ENCODE assay signal across 8 mouse cellular contexts in genomic region chr8:70625104-70625503, GRCm38 (mm10). TPM values are rescaled to one million over a fixed set of nuclear protein-coding genes. Genes with fewer than 3 reads are reported as not detected.
DNase-seq lines count a peak whose midpoint lies in the region; ATAC-seq and TF ChIP-seq lines count a peak whose summit lies in the region.

No protein-coding gene starts in this region.

- ATAC-seq in common myeloid progenitor, adult 5-6 weeks (replicated peaks; ENCODE audit: low read depth, poor library complexity, severe bottlenecking) = 0 out of 2 replicates have a peak, but pooled peaks have one; percentile 19

- H3K4me3 ChIP-seq in left cerebral cortex, adult 2 months = no peak overlapping the region

- peak; percentile 52 to 67 for DNase-seq in adrenal gland, adult 18-20 months (ENCODE audit: low spot score in 2 of 2)
- DNase-seq in adrenal gland, adult 8-10 months = no peak
- no peak for DNase-seq in left cerebral cortex, adult 2 months (ENCODE audit: extremely low spot score in 1 of 2, low spot score in 2 of 2)
- DNase-seq in left cerebral cortex, postnatal 14 days (ENCODE audit: low spot score in 2 of 2) = no peak
- DNase-seq in kidney, postnatal 14 days = peak; percentile 74
- peak; percentile 45 to 65 for DNase-seq in natural killer cell, adult 2 months (ENCODE audit: low spot score in 2 of 2)
- DNase-seq in Muller cell, postnatal 12 days (ENCODE audit: inconsistent ontology term) = no peak

- H3K27ac ChIP-seq in left cerebral cortex, adult 2 months = no peak overlapping the region

- intact Hi-C loops in left cerebral cortex, adult 2 months (cut with DNase I) = no loop called here
- intact Hi-C loops in left cerebral cortex, postnatal 14 days (cut with DNase I) = loop anchor here (5.0 kb wide), 1 partner anchor 47 kb away; the partner anchor contains the start of gene Lsm4

- peak; percentile 52 for TF ChIP-seq CTCF in left cerebral cortex, adult 2 months (IDR thresholded peaks at IDR 0.05)

RNA-seq across cellular contexts. Expression of gene Gdf15, which starts 7.2 kb away (rescaled TPM):
- 1 to 10 TPM; 2.2 to 6.4 TPM for total RNA-seq in adrenal gland, adult 18-20 months (2021)
- total RNA-seq in adrenal gland, adult 8-10 months (2022) = 1 to 10 TPM; 1.8 to 3.5 (median 3.0) TPM
- total RNA-seq in left cerebral cortex, adult 2 months (2021) = not detected
- not detected for total RNA-seq in left cerebral cortex, postnatal 14 days (2021)
- 0.29 TPM in 1 of 2 replicates, not detected in the other for total RNA-seq in common myeloid progenitor, adult 5-6 weeks (2017)

RNA-seq across cellular contexts. Expression of gene Lrrc25, which starts 9.1 kb away (rescaled TPM):
- 1 to 10 TPM; 1.4 to 3.0 TPM for total RNA-seq in adrenal gland, adult 18-20 months (2021)
- total RNA-seq in adrenal gland, adult 8-10 months (2022) = 1 to 10 TPM; 1.5 to 4.4 (median 3.2) TPM
- under 1 TPM; 0.70 to 0.96 TPM for total RNA-seq in left cerebral cortex, adult 2 months (2021)
- under 1 TPM; 0.90 to 0.97 TPM for total RNA-seq in left cerebral cortex, postnatal 14 days (2021)
- total RNA-seq in common myeloid progenitor, adult 5-6 weeks (2017) = 1.6 and 2.6 TPM in 2 replicates

RNA-seq across cellular contexts. Expression of gene Ssbp4, which starts 16.4 kb away (rescaled TPM):
- total RNA-seq in adrenal gland, adult 18-20 months (2021) = 10 to 100 TPM; 78.5 to 86.9 TPM
- total RNA-seq in adrenal gland, adult 8-10 months (2022) = 100 to 1,000 TPM in 2 of 4 experiments, 10 to 100 TPM in 2; 69.3 to 158 (median 120) TPM
- 100 to 1,000 TPM; 221 to 261 TPM for total RNA-seq in left cerebral cortex, adult 2 months (2021)
- total RNA-seq in left cerebral cortex, postnatal 14 days (2021) = 100 to 1,000 TPM; 270 to 302 TPM
- 43.8 and 58.4 TPM in 2 replicates for total RNA-seq in common myeloid progenitor, adult 5-6 weeks (2017)

RNA-seq across cellular contexts. Expression of gene Isyna1, which starts 30.9 kb away (rescaled TPM):
- total RNA-seq in adrenal gland, adult 18-20 months (2021) = 100 to 1,000 TPM; 115 to 165 TPM
- 100 to 1,000 TPM; 124 to 207 (median 158) TPM for total RNA-seq in adrenal gland, adult 8-10 months (2022)
- 10 to 100 TPM; 52.9 to 55.3 TPM for total RNA-seq in left cerebral cortex, adult 2 months (2021)
- total RNA-seq in left cerebral cortex, postnatal 14 days (2021) = 10 to 100 TPM; 47.5 to 51.0 TPM
- total RNA-seq in common myeloid progenitor, adult 5-6 weeks (2017) = 35.0 and 43.9 TPM in 2 replicates

RNA-seq across cellular contexts. Expression of gene Pgpep1, which starts 35.1 kb away (rescaled TPM):
- 100 to 1,000 TPM; 101 to 153 TPM for total RNA-seq in adrenal gland, adult 18-20 months (2021)
- 100 to 1,000 TPM; 129 to 163 (median 131) TPM for total RNA-seq in adrenal gland, adult 8-10 months (2022)
- 10 to 100 TPM; 15.5 to 17.5 TPM for total RNA-seq in left cerebral cortex, adult 2 months (2021)
- 10 to 100 TPM; 14.8 to 19.0 TPM for total RNA-seq in left cerebral cortex, postnatal 14 days (2021)
- total RNA-seq in common myeloid progenitor, adult 5-6 weeks (2017) = 3.2 and 3.6 TPM in 2 replicates

Comparison
In these comparisons a context has a peak if more than half of its experiments do, and no peak if none do; other contexts are left out.
1. DNase-seq: peak in adrenal gland, adult 18-20 months (2 of 2), kidney, postnatal 14 days (single experiment) and natural killer cell, adult 2 months (2 of 2); none in adrenal gland, adult 8-10 months (single experiment), left cerebral cortex, adult 2 months (0 of 2), left cerebral cortex, postnatal 14 days (0 of 2) and Muller cell, postnatal 12 days (single experiment).